Mouse (Mus musculus) lung, postnatal 0 days (tissue): ENCODE results near the gene Ints3. TPM values are rescaled to one million over a fixed set of nuclear protein-coding genes. Genes with fewer than 3 reads are reported as not detected.

Experiments
- ATAC-seq: fragments of 200-750 bp; cut with Nextera tagmentation; 2 replicates; pipeline ENCODE4 v1.8.0; 2017; ENCODE audit warnings: moderate library complexity
- DNase-seq: peaks from one replicate; pipeline ENCODE4 v3.0.0-alpha.2; 2016; ENCODE audit warnings: low spot score
- H3K27ac ChIP-seq: fragments of 300-500 bp; sonication (generic); 2 replicates; pipeline ENCODE4 v1.5.1; 2014; ENCODE audit warnings: antibody characterized with exemption, mild to moderate bottlenecking, low read length, mixed read lengths
- H3K27me3 ChIP-seq: fragments of 300-500 bp; sonication (generic); replicated peaks from 2 replicates; pipeline ENCODE4 v1.6.1; 2014; ENCODE audit warnings: low read length, mixed read lengths; ENCODE audit not compliant: insufficient read depth
- H3K36me3 ChIP-seq: fragments of 300-500 bp; sonication (generic); 2 replicates; pipeline ENCODE4 v1.6.1; 2014; ENCODE audit warnings: low read length, mixed read lengths; ENCODE audit not compliant: insufficient read depth
- H3K4me1 ChIP-seq: fragments of 300-500 bp; sonication (generic); 2 replicates; pipeline ENCODE4 v1.6.1; 2014; ENCODE audit warnings: antibody characterized with exemption, low read depth, low read length, mixed read lengths; ENCODE audit not compliant: insufficient read depth
- H3K4me2 ChIP-seq: fragments of 300-500 bp; sonication (generic); replicated peaks from 2 replicates; pipeline ENCODE4 v1.6.1; 2014; ENCODE audit warnings: low read depth, mild to moderate bottlenecking, low read length, moderate library complexity, mixed read lengths
- H3K4me3 ChIP-seq: fragments of 300-500 bp; sonication (generic); 2 replicates; pipeline ENCODE4 v1.5.1; 2014; ENCODE audit warnings: low read depth, low read length
- H3K9ac ChIP-seq: fragments of 300-500 bp; sonication (generic); replicated peaks from 2 replicates; pipeline ENCODE4 v1.6.1; 2014; ENCODE audit warnings: low read depth, mild to moderate bottlenecking
- H3K9me3 ChIP-seq: fragments of 300-500 bp; sonication (generic); 2 replicates; pipeline ENCODE4 v1.6.1; 2016; ENCODE audit warnings: low read length, mixed read lengths
- CTCF ChIP-seq: IDR thresholded peaks from 2 replicates; pipeline ENCODE4 v1.5.1; 2016; ENCODE audit warnings: antibody characterized with exemption, mild to moderate bottlenecking
- EP300 ChIP-seq: IDR thresholded peaks from 2 replicates; pipeline ENCODE4 v1.6.1; 2016; ENCODE audit warnings: antibody characterized with exemption, mild to moderate bottlenecking, control low read depth
- WGBS: fragments of 180-500 bp; shearing (Covaris S2); extraction: QIAGEN DNeasy Blood & Tissue Kit; methylation state at CpG from one replicate; pipeline ENCODE4 v1.1.7; 2014; 5-methylcytosine and 5-hydroxymethylcytosine counted together
- polyA plus RNA-seq: library from polyadenylated mRNA; unstranded; fragments of >200 nt; fragmentation: Nextera tagmentation; extraction: Ambion mirVana; gene quantifications from 2 replicates; pipeline ENCODE4 v1.2.1, GENCODE M21; 2015

Ints3 gene
- polyA plus RNA-seq, 1 experiment from 2014 or later = 10.6 TPM

- WGBS = 32% methylated on average over 11 of the region's 11 CpGs
These were observed 780 bp upstream of the Ints3 start for GRCm38 (mm10) chr3:90434073-90434730.

GRCm38 (mm10) chr3:90432811-90433219, 607 bp downstream of the Ints3 start:
- peak overlapping the region; percentile 92 for H3K4me2 ChIP-seq
- ATAC-seq (peak; percentile 5; the same call in 1 of the 2 replicates), DNase-seq (peak; percentile 59)
- no peaks in the 10 kb centered on the region for H3K27me3 ChIP-seq
- no peaks in the 10 kb centered on the region for H3K9me3 ChIP-seq
- no peaks in the 10 kb centered on the region for H3K36me3 ChIP-seq
- peak overlapping the region; percentile 78 for H3K9ac ChIP-seq
- WGBS = 2% methylated on average over 12 of the region's 12 CpGs
- TF ChIP-seq EP300 (no peak), CTCF (no peak)
- H3K27ac ChIP-seq = peak overlapping the region; percentile 98
- peaks cover 25% of the 10 kb centered on the region; the same call in 1 of the 2 replicates for H3K4me1 ChIP-seq
- peak overlapping the region; percentile 65 for H3K4me3 ChIP-seq

More at GRCm38 (mm10) chr3:90434073-90434730, 780 bp upstream of the Ints3 start:
- TF ChIP-seq CTCF (no peak), EP300 (0 out of 2 replicates have a peak, but pooled peaks have one; percentile 36)
- Histone ChIP-seq H3K4me2 (peak overlapping the region; percentile 92), H3K27me3 (no peaks in the 10 kb centered on the region), H3K4me3 (peak overlapping the region; percentile 65), H3K27ac (peak overlapping the region; percentile 98), H3K9ac (no peak overlapping the region), H3K4me1 (peaks cover 14% of the 10 kb centered on the region; the same call in 1 of the 2 replicates), H3K36me3 (no peaks in the 10 kb centered on the region), H3K9me3 (no peaks in the 10 kb centered on the region)
- DNase-seq (peak; percentile 87), ATAC-seq (no peak; the same call in 1 of the 2 replicates)

GRCm38 (mm10) chr3:90432348-90432747, 1.1 kb downstream of the Ints3 start:
- peaks cover 25% of the 10 kb centered on the region; the same call in 1 of the 2 replicates for H3K4me1 ChIP-seq
- H3K4me3 ChIP-seq = peak overlapping the region; percentile 65
- no peaks in the 10 kb centered on the region for H3K9me3 ChIP-seq
- no peak for TF ChIP-seq EP300
- TF ChIP-seq CTCF = no peak
- DNase-seq = peak; percentile 11
- peak overlapping the region; percentile 98; the same call in 1 of the 2 replicates for H3K27ac ChIP-seq
- no peak overlapping the region for H3K9ac ChIP-seq
- no peak for ATAC-seq
- H3K36me3 ChIP-seq = no peaks in the 10 kb centered on the region
- 26% methylated on average over 2 of the region's 2 CpGs for WGBS
- H3K4me2 ChIP-seq = peak overlapping the region; percentile 92
- no peaks in the 10 kb centered on the region for H3K27me3 ChIP-seq

- TF ChIP-seq EP300 (no peak), CTCF (no peak)
- Histone ChIP-seq H3K27ac (no peak overlapping the region), H3K27me3 (no peaks in the 10 kb centered on the region), H3K4me2 (no peak overlapping the region), H3K9me3 (no peaks in the 10 kb centered on the region), H3K4me3 (no peak overlapping the region), H3K4me1 (peaks cover 25% of the 10 kb centered on the region; the same call in 1 of the 2 replicates), H3K9ac (no peak overlapping the region), H3K36me3 (no peaks in the 10 kb centered on the region)
- no peak for DNase-seq
- ATAC-seq = no peak
- 81% methylated on average over 3 of the region's 3 CpGs for WGBS
These were observed 3.8 kb downstream of the Ints3 start for GRCm38 (mm10) chr3:90429576-90429975.

GRCm38 (mm10) chr3:90428186-90428585, 5.2 kb downstream of the Ints3 start:
- TF ChIP-seq EP300 = no peak
- TF ChIP-seq CTCF = no peak
- H3K9ac ChIP-seq = no peak overlapping the region
- peak; percentile 33 for DNase-seq
- H3K27me3 ChIP-seq = no peaks in the 10 kb centered on the region
- no peak for ATAC-seq
- peaks cover under 1% of the 10 kb centered on the region; the same call in 1 of the 2 replicates for H3K36me3 ChIP-seq
- no peak overlapping the region for H3K27ac ChIP-seq
- WGBS = 59% methylated on average over 6 of the region's 6 CpGs
- H3K4me3 ChIP-seq = no peak overlapping the region
- peaks cover 22% of the 10 kb centered on the region; the same call in 1 of the 2 replicates for H3K4me1 ChIP-seq
- H3K9me3 ChIP-seq = no peaks in the 10 kb centered on the region
- no peak overlapping the region for H3K4me2 ChIP-seq

- H3K9me3 ChIP-seq = no peaks in the 10 kb centered on the region
- no peak for TF ChIP-seq EP300
- TF ChIP-seq CTCF = no peak
- H3K27ac ChIP-seq = no peak overlapping the region
- peaks cover 22% of the 10 kb centered on the region; the same call in 1 of the 2 replicates for H3K4me1 ChIP-seq
- no peaks in the 10 kb centered on the region for H3K27me3 ChIP-seq
- no peak overlapping the region for H3K9ac ChIP-seq
- no peak overlapping the region for H3K4me2 ChIP-seq
- DNase-seq = peak; percentile 23
- 100% methylated on average over 1 of the region's 1 CpGs for WGBS
- ATAC-seq = no peak
- H3K36me3 ChIP-seq = peaks cover 3% of the 10 kb centered on the region; the same call in 1 of the 2 replicates
- no peak overlapping the region for H3K4me3 ChIP-seq
These were observed 5.8 kb downstream of the Ints3 start for GRCm38 (mm10) chr3:90427574-90427973.
